Mouse (Mus musculus) heart, embryonic 13.5 days (tissue): ENCODE results near the gene Dlgap1. TPM values are rescaled to one million over a fixed set of nuclear protein-coding genes. Genes with fewer than 3 reads are reported as not detected.

Experiments
- ATAC-seq: fragments of 200-750 bp; cut with Nextera tagmentation; 2 replicates; pipeline ENCODE4 v1.8.0; 2017; ENCODE audit warnings: moderate TSS enrichment; ENCODE audit not compliant: insufficient number of reproducible peaks, low FRiP score, low TSS enrichment; ENCODE audit errors: extremely low read depth
- H3K27ac ChIP-seq: fragments of 300-500 bp; sonication (generic); replicated peaks from 2 replicates; pipeline ENCODE4 v1.5.1; 2015; ENCODE audit warnings: moderate library complexity, mild to moderate bottlenecking, inconsistent platforms
- H3K27me3 ChIP-seq: fragments of 300-500 bp; sonication (generic); replicated peaks from 2 replicates; pipeline ENCODE4 v1.6.1; 2015; ENCODE audit warnings: mild to moderate bottlenecking, inconsistent platforms
- H3K36me3 ChIP-seq: fragments of 300-500 bp; sonication (generic); 2 replicates; pipeline ENCODE4 v1.6.1; 2015; ENCODE audit warnings: mild to moderate bottlenecking, inconsistent platforms
- H3K4me1 ChIP-seq: fragments of 300-500 bp; sonication (generic); 2 replicates; pipeline ENCODE4 v1.6.1; 2015; ENCODE audit warnings: inconsistent platforms
- H3K4me2 ChIP-seq: fragments of 300-500 bp; sonication (generic); 2 replicates; pipeline ENCODE4 v1.6.1; 2015; ENCODE audit warnings: inconsistent platforms, mild to moderate bottlenecking, moderate library complexity
- H3K4me3 ChIP-seq: fragments of 300-500 bp; sonication (generic); 2 replicates; pipeline ENCODE4 v1.5.1; 2015; ENCODE audit warnings: moderate library complexity, mild to moderate bottlenecking, inconsistent platforms
- H3K9ac ChIP-seq: fragments of 300-500 bp; sonication (generic); 2 replicates; pipeline ENCODE4 v1.6.1; 2015; ENCODE audit warnings: inconsistent platforms, mild to moderate bottlenecking, moderate library complexity
- H3K9me3 ChIP-seq: fragments of 300-500 bp; sonication (generic); 2 replicates; pipeline ENCODE4 v1.6.1; 2016; ENCODE audit warnings: inconsistent platforms
- WGBS: fragments of 180-500 bp; shearing (Covaris S2); methylation state at CpG from one replicate; pipeline ENCODE4 v1.1.7; 2015; ENCODE audit warnings: mixed read lengths; 5-methylcytosine and 5-hydroxymethylcytosine counted together
- polyA plus RNA-seq: library from polyadenylated mRNA; unstranded; fragments of >200 nt; fragmentation: Nextera tagmentation; extraction: Ambion mirVana; gene quantifications from 2 replicates; pipeline ENCODE4 v1.2.1, GENCODE M21; 2015

The Dlgap1 gene
- polyA plus RNA-seq, 1 experiment from 2014 or later: 0.40 TPM

DNA sequence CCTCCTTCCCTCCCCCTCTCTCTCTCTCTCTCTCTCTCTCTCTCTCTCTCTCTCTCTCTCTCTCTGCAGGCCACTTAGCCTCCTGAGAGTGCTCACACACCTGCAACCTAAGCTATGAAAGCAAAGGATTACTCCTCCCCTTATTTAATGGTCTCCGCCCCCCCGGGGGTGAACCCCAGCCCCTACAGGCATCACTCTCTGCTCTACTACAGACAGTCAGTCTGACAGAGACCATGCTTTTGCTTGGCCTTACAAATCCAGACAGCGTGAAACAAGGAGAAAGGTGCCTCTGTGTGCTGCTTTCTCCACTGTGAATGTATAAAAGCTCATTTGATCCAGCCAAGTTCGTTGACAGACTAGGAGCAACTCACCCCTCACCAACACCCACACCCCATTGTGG is 497.5 kb downstream of the Dlgap1 start:
- H3K27me3 ChIP-seq: no peaks in the 10 kb centered on the region
- H3K27ac ChIP-seq: no peak overlapping the region
- 45% methylated on average over 4 of the region's 4 CpGs for whole genome bisulfite sequencing
- no peaks in the 10 kb centered on the region for H3K36me3 ChIP-seq
- no peak for ATAC-seq
- no peak overlapping the region for H3K9ac ChIP-seq
- no peaks in the 10 kb centered on the region for H3K9me3 ChIP-seq
- no peak overlapping the region for H3K4me2 ChIP-seq
- H3K4me1 ChIP-seq: peaks cover 7% of the 10 kb centered on the region
- no peak overlapping the region for H3K4me3 ChIP-seq

DNA sequence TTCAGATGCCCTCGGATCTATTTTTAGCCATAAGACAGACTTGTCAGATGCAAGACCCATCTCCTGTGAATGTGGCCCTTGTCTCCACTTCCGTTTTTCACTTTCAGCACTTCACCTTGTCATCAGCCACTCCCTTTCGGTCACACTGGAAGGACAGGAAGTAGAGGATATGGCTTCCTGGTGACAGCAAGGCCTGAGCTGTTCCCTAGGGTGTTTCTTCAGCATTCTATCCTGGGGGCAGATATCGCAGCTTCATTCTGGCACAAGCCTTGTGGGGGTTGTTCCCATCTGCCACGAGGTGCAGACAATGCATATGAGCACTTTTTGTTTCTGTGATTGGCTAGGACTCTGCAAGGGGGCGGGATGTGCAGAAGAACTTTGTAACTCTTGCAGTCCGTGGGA is 502.1 kb downstream of the Dlgap1 start:
- WGBS: 29% methylated on average over 7 of the region's 7 CpGs
- Histone ChIP-seq H3K9ac (no peak overlapping the region), H3K4me2 (no peak overlapping the region), H3K9me3 (no peaks in the 10 kb centered on the region), H3K4me1 (peaks cover 7% of the 10 kb centered on the region), H3K27me3 (no peaks in the 10 kb centered on the region), H3K36me3 (no peaks in the 10 kb centered on the region), H3K27ac (no peak overlapping the region), H3K4me3 (no peak overlapping the region)
- ATAC-seq: no peak

GRCm38 (mm10) chr17:70472162-70472561 is 503.3 kb downstream of the Dlgap1 start:
- Histone ChIP-seq H3K4me2 (no peak overlapping the region), H3K27ac (no peak overlapping the region), H3K36me3 (no peaks in the 10 kb centered on the region), H3K4me1 (peaks cover 7% of the 10 kb centered on the region), H3K9ac (no peak overlapping the region), H3K4me3 (no peak overlapping the region), H3K27me3 (no peaks in the 10 kb centered on the region), H3K9me3 (no peaks in the 10 kb centered on the region)
- 76% methylated on average over 7 of the region's 7 CpGs for WGBS
- ATAC-seq: no peak

GRCm38 (mm10) chr17:70473871-70474270 is 505.0 kb downstream of the Dlgap1 start:
- Histone ChIP-seq H3K4me2 (no peak overlapping the region), H3K9ac (no peak overlapping the region), H3K4me1 (peaks cover 7% of the 10 kb centered on the region), H3K27ac (no peak overlapping the region), H3K9me3 (no peaks in the 10 kb centered on the region), H3K4me3 (no peak overlapping the region), H3K27me3 (no peaks in the 10 kb centered on the region), H3K36me3 (no peaks in the 10 kb centered on the region)
- 68% methylated on average over 4 of the region's 4 CpGs for WGBS
- no peak for ATAC-seq

DNA sequence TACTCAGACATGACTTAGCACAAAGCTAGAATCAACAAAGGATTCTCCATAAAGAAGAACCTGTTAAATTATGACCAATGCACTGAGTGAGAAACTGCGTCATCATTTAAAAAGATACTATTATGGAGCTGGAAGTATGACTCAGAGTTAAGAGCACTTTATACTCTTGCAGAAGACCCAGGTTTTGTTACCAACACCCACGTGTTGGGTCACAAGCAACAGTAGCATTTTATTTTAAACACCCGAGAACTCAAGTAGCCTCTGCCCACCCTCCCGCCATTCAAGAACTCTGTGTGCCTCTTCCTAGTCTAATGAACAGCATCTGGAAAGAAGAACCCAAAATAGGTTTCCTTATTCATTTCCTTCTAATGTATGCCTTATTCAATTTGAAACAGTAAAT is 514.8 kb downstream of the Dlgap1 start:
- H3K4me3 ChIP-seq: no peak overlapping the region
- H3K27me3 ChIP-seq: no peaks in the 10 kb centered on the region
- no peaks in the 10 kb centered on the region for H3K9me3 ChIP-seq
- no peak overlapping the region for H3K9ac ChIP-seq
- no peak for ATAC-seq
- H3K4me2 ChIP-seq: no peak overlapping the region
- no peaks in the 10 kb centered on the region for H3K36me3 ChIP-seq
- 76% methylated on average over 4 of the region's 4 CpGs for WGBS
- no peak overlapping the region for H3K27ac ChIP-seq
- no peaks in the 10 kb centered on the region for H3K4me1 ChIP-seq

GRCm38 (mm10) chr17:70485668-70486067 is 516.8 kb downstream of the Dlgap1 start:
- H3K9ac ChIP-seq: no peak overlapping the region
- WGBS: 73% methylated on average over 4 of the region's 4 CpGs
- ATAC-seq: no peak

DNA sequence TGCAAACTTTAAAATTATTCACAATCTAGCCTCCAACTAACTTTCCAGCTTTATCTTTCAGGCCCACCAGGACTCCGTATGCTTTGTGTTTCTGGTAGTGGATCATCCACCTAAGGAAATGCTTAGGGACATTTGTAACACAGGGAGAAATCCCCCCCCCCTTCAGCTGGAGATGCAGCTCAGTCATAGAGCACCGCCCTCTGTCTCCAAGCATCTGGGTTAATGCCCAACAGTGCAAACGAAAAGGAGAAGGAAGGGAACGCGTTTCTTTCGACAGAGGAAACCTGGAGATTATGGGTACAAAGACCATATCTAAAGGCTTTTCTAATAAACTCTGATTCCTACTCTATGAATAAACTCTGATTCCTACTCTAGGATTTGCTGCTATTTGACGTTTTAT is 517.4 kb downstream of the Dlgap1 start:
- Histone ChIP-seq H3K9ac (no peak overlapping the region), H3K4me2 (no peak overlapping the region), H3K4me1 (no peaks in the 10 kb centered on the region), H3K36me3 (no peaks in the 10 kb centered on the region), H3K9me3 (no peaks in the 10 kb centered on the region), H3K27me3 (no peaks in the 10 kb centered on the region), H3K27ac (no peak overlapping the region), H3K4me3 (no peak overlapping the region)
- ATAC-seq: no peak
- 73% methylated on average over 7 of the region's 7 CpGs for WGBS

More at GRCm38 (mm10) chr17:70485668-70486067, 516.8 kb downstream of the Dlgap1 start:
- no peak overlapping the region for H3K4me2 ChIP-seq
- no peaks in the 10 kb centered on the region for H3K36me3 ChIP-seq
- H3K27me3 ChIP-seq: no peaks in the 10 kb centered on the region
- H3K27ac ChIP-seq: no peak overlapping the region
- H3K9me3 ChIP-seq: no peaks in the 10 kb centered on the region
- no peaks in the 10 kb centered on the region for H3K4me1 ChIP-seq
- no peak overlapping the region for H3K4me3 ChIP-seq

DNA sequence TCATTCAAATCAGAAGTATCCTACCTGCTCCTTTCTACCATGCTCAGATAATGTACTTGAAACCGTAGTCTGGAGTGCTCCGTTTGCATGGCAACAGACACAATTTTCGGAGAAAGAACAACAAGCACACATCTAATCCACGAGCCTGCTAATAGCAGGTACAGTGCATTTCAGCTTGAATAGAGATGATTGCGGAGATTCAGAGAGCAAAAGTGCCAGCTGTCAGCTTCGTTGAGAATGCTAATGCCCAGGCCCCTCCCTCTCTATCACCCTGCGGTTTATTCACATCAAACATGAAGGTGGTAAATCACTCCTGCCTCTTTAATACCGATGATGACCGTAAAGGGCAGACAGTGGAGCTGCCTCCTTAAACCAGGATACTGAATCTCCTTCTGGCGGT is 518.0 kb downstream of the Dlgap1 start:
- Histone ChIP-seq H3K9me3 (no peaks in the 10 kb centered on the region), H3K27me3 (no peaks in the 10 kb centered on the region), H3K4me2 (no peak overlapping the region), H3K36me3 (no peaks in the 10 kb centered on the region), H3K4me3 (no peak overlapping the region), H3K9ac (no peak overlapping the region), H3K27ac (no peak overlapping the region), H3K4me1 (no peaks in the 10 kb centered on the region)
- ATAC-seq: no peak
- WGBS: 76% methylated on average over 10 of the region's 10 CpGs

DNA sequence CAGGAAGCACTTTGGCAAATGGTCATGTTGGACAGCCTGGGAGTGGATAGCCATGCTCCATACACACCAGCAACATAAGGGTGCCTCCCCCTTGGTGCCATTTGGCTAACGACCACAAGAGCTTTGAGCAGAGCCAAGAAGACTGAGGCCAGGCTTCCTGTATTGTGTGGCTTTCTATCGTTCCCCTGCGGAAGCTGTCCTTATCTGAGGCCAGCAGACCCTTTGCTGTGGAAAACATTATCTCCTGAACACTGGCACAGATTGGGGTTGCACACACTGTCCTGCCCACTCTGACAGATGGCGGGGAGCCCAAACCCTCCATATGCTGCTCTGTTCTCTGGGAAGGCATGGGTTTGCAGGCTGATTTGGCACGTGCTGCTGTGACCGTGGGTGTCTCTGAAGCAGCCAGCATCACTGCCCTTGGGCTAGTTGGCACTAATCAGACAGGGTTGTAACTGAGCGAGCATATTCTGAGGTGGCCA is 520.0 kb downstream of the Dlgap1 start:
- peak; percentile 62 for ATAC-seq
- Histone ChIP-seq H3K36me3 (no peaks in the 10 kb centered on the region), H3K4me1 (no peaks in the 10 kb centered on the region), H3K9me3 (no peaks in the 10 kb centered on the region), H3K27me3 (no peaks in the 10 kb centered on the region), H3K4me3 (no peak overlapping the region), H3K27ac (no peak overlapping the region), H3K9ac (no peak overlapping the region), H3K4me2 (no peak overlapping the region)
- 53% methylated on average over 7 of the region's 7 CpGs for WGBS

GRCm38 (mm10) chr17:70491575-70491974 is 522.7 kb downstream of the Dlgap1 start:
- H3K4me2 ChIP-seq: no peak overlapping the region
- H3K4me1 ChIP-seq: no peaks in the 10 kb centered on the region
- H3K27ac ChIP-seq: no peak overlapping the region
- H3K4me3 ChIP-seq: no peak overlapping the region
- no peaks in the 10 kb centered on the region for H3K27me3 ChIP-seq
- H3K36me3 ChIP-seq: no peaks in the 10 kb centered on the region
- ATAC-seq: no peak
- WGBS: 78% methylated on average over 4 of the region's 4 CpGs
- no peak overlapping the region for H3K9ac ChIP-seq
- no peaks in the 10 kb centered on the region for H3K9me3 ChIP-seq

DNA sequence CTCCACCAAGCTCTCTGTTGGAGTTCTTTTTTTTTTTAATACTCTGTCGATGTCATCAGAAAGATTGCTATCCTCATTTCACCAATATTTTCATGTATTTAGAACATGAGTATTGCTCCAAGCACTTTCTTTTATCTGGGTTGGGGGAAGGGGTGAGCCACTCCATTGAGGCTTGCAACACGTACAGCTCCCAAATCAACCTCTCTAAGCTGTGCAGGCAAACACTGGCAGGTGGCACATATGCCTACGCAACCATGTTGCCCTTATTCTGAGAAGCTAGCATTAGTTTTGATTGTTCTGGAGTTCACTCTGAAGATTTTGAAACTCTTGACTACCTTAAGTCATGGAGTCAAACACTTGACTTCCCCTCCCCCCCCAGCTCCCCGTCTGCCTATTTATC is 525.5 kb downstream of the Dlgap1 start:
- Histone ChIP-seq H3K27me3 (no peaks in the 10 kb centered on the region), H3K9me3 (no peaks in the 10 kb centered on the region), H3K4me2 (no peak overlapping the region), H3K27ac (no peak overlapping the region), H3K36me3 (no peaks in the 10 kb centered on the region), H3K4me3 (no peak overlapping the region), H3K9ac (no peak overlapping the region), H3K4me1 (no peaks in the 10 kb centered on the region)
- 77% methylated on average over 4 of the region's 4 CpGs for WGBS
- no peak for ATAC-seq

DNA sequence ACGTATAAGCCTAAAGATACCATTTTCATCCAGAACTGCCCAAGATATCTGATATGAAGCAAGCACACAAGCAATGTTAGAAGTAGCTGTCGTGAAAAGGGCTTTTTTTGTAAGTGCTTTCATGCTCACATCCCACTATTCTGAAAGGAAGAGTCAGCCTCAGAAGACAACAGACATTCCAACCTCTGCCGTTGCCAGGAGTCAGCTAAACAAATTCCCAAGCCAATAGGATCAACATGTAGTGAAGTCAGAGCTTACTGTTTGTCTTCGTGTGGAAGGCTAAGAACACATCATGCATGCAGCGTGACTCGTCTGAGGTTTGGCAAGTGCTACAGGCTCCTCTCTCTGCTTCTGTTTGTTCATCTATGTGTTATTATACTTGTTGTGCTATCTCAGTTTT is 529.4 kb downstream of the Dlgap1 start:
- Histone ChIP-seq H3K27me3 (no peaks in the 10 kb centered on the region), H3K27ac (no peak overlapping the region), H3K36me3 (no peaks in the 10 kb centered on the region), H3K4me1 (no peaks in the 10 kb centered on the region), H3K4me3 (no peak overlapping the region), H3K9me3 (no peaks in the 10 kb centered on the region), H3K9ac (no peak overlapping the region), H3K4me2 (no peak overlapping the region)
- WGBS: 74% methylated on average over 6 of the region's 6 CpGs
- no peak for ATAC-seq
